Mouse (Mus musculus) gastrocnemius, postnatal 14 days (tissue): Measurements from ENCODE around the gene Teddm3. TPM values are rescaled to one million over a fixed set of nuclear protein-coding genes. Genes with fewer than 3 reads are reported as not detected.
"Not testable (repeated sequence)": the region's sequence is repeated elsewhere in the genome, so short reads cannot be mapped to it uniquely, and the experiment has no call there.

Source experiments
- DNase-seq: peaks from one replicate; pipeline ENCODE4 v3.0.0; 2021; ENCODE audit warnings: mixed read lengths
- intact Hi-C: fragments of 180-260 bp; cut with DNase I; formaldehyde crosslinking; loops from one replicate; pipeline ENCODE4 v1.15.1; 2025; ENCODE audit warnings: low total_unique reads
- long read RNA-seq, 2 experiments: library from polyadenylated mRNA; stranded (forward); transcript quantifications; one replicate each; pipeline ENCODE4 v2.0.0; 2021
- total RNA-seq, 2 experiments: library from RNA; stranded (reverse); gene quantifications; 2 replicates each; pipeline ENCODE4 v1.2.3; 2021

Gene Teddm3
- total RNA-seq, result not detected
- long read RNA-seq, experiment 1, result 0 reads
- long read RNA-seq, experiment 2, result 0 reads

GRCm38 (mm10) chr16:21153900-21154299 lies at the start of gene Teddm3:
Gene Teddm3, minus strand, starts transcription at chr16:21154000.
- intact Hi-C loops, DNase-seq: not testable (repeated sequence)

GRCm38 (mm10) chr16:21202731-21203130 lies 48.9 kb upstream of the Teddm3 start:
- DNase-seq, result no peak
- intact Hi-C loops, result loop anchor here (2.0 kb wide), 1 partner anchor 188 kb away; no protein-coding TSS in a partner anchor

GRCm38 (mm10) chr16:21199426-21199825 lies 45.6 kb upstream of the Teddm3 start:
- intact Hi-C loops, result no loop called here
- DNase-seq, result no peak

- DNase-seq, result no peak
- intact Hi-C loops, result no loop called here
Measured at GRCm38 (mm10) chr16:21198529-21198928, 44.7 kb upstream of the Teddm3 start.

- intact Hi-C loops, result no loop called here
- DNase-seq, result no peak
Measured at GRCm38 (mm10) chr16:21198006-21198405, 44.2 kb upstream of the Teddm3 start.

- intact Hi-C loops, result no loop called here
Measured at GRCm38 (mm10) chr16:21197542-21197941, 43.7 kb upstream of the Teddm3 start.

GRCm38 (mm10) chr16:21196576-21196975 lies 42.8 kb upstream of the Teddm3 start:
- intact Hi-C loops, result no loop called here
- no peak for DNase-seq

More at GRCm38 (mm10) chr16:21197542-21197941, 43.7 kb upstream of the Teddm3 start:
- no peak for DNase-seq

GRCm38 (mm10) chr16:21195260-21195866 lies 41.6 kb upstream of the Teddm3 start:
- intact Hi-C loops, result no loop called here

GRCm38 (mm10) chr16:21194182-21194581 lies 40.4 kb upstream of the Teddm3 start:
- intact Hi-C loops, result no loop called here
- DNase-seq, result no peak

More at GRCm38 (mm10) chr16:21195260-21195866, 41.6 kb upstream of the Teddm3 start:
- no peak for DNase-seq

- no peak for DNase-seq
- intact Hi-C loops, result no loop called here
Measured at GRCm38 (mm10) chr16:21192509-21193354, 38.9 kb upstream of the Teddm3 start.

GRCm38 (mm10) chr16:21191569-21191968 lies 37.8 kb upstream of the Teddm3 start:
- intact Hi-C loops, result no loop called here
- no peak for DNase-seq

- DNase-seq, result no peak
- intact Hi-C loops, result no loop called here
Measured at GRCm38 (mm10) chr16:21188345-21188744, 34.5 kb upstream of the Teddm3 start.

GRCm38 (mm10) chr16:21187568-21187967 lies 33.8 kb upstream of the Teddm3 start:
- intact Hi-C loops, result no loop called here
- DNase-seq, result no peak

- intact Hi-C loops, result no loop called here
Measured at GRCm38 (mm10) chr16:21184697-21185096, 30.9 kb upstream of the Teddm3 start.

GRCm38 (mm10) chr16:21182108-21182507 lies 28.3 kb upstream of the Teddm3 start:
- no peak for DNase-seq
- intact Hi-C loops, result no loop called here

More at GRCm38 (mm10) chr16:21184697-21185096, 30.9 kb upstream of the Teddm3 start:
- DNase-seq, result no peak

GRCm38 (mm10) chr16:21175236-21175635 lies 21.4 kb upstream of the Teddm3 start:
- intact Hi-C loops, result no loop called here
- no peak for DNase-seq

GRCm38 (mm10) chr16:21168730-21169129 lies 14.9 kb upstream of the Teddm3 start:
- intact Hi-C loops, result no loop called here
- no peak for DNase-seq

- intact Hi-C loops, DNase-seq: not testable (repeated sequence)
Measured at GRCm38 (mm10) chr16:21165343-21166220, 11.8 kb upstream of the Teddm3 start.

GRCm38 (mm10) chr16:21163423-21163822 lies 9.6 kb upstream of the Teddm3 start:
- DNase-seq, intact Hi-C loops: not testable (repeated sequence)

- intact Hi-C loops, DNase-seq: not testable (repeated sequence)
Measured at GRCm38 (mm10) chr16:21159226-21159625, 5.4 kb upstream of the Teddm3 start.
